Mouse (Mus musculus) heart, adult 11 months (tissue): ENCODE measurements around the gene Kcnn3.

Experiments
- DNase-seq: peaks from one replicate; pipeline ENCODE4 v3.0.0; 2022

Kcnn3 gene

GRCm38 (mm10) chr3:89519894-89520293 lies at the start of gene Kcnn3:
Gene Kcnn3 (plus strand): TSS chr3:89520164.
- DNase-seq: peak; percentile 99

- no peak for DNase-seq
These were observed 47.7 kb upstream of the Kcnn3 start for GRCm38 (mm10) chr3:89472280-89472679.

- no peak for DNase-seq
These were observed 46.1 kb upstream of the Kcnn3 start for GRCm38 (mm10) chr3:89473838-89474237.

GRCm38 (mm10) chr3:89479055-89479454 lies 40.9 kb upstream of the Kcnn3 start:
- DNase-seq: no peak

- no peak for DNase-seq
These were observed 38.5 kb upstream of the Kcnn3 start for GRCm38 (mm10) chr3:89481488-89481887.

- DNase-seq: no peak
These were observed 37.7 kb upstream of the Kcnn3 start for GRCm38 (mm10) chr3:89482249-89482648.

- peak; percentile 96 for DNase-seq
These were observed 35.0 kb upstream of the Kcnn3 start for GRCm38 (mm10) chr3:89484766-89485524.

- no peak for DNase-seq
These were observed 33.9 kb upstream of the Kcnn3 start for GRCm38 (mm10) chr3:89486111-89486510.

GRCm38 (mm10) chr3:89486916-89487702 lies 32.9 kb upstream of the Kcnn3 start:
- DNase-seq: peak; percentile 89

GRCm38 (mm10) chr3:89490790-89491189 lies 29.2 kb upstream of the Kcnn3 start:
- DNase-seq: no peak

GRCm38 (mm10) chr3:89491559-89491958 lies 28.4 kb upstream of the Kcnn3 start:
- no peak for DNase-seq

GRCm38 (mm10) chr3:89492701-89493151 lies 27.2 kb upstream of the Kcnn3 start:
- no peak for DNase-seq

- no peak for DNase-seq
These were observed 25.3 kb upstream of the Kcnn3 start for GRCm38 (mm10) chr3:89494630-89495029.

GRCm38 (mm10) chr3:89496366-89496765 lies 23.6 kb upstream of the Kcnn3 start:
- no peak for DNase-seq

- no peak for DNase-seq
These were observed 20.3 kb upstream of the Kcnn3 start for GRCm38 (mm10) chr3:89499696-89500095.

GRCm38 (mm10) chr3:89501486-89501885 lies 18.5 kb upstream of the Kcnn3 start:
- no peak for DNase-seq

GRCm38 (mm10) chr3:89502551-89502950 lies 17.4 kb upstream of the Kcnn3 start:
- DNase-seq: no peak

GRCm38 (mm10) chr3:89508041-89508440 lies 11.9 kb upstream of the Kcnn3 start:
- DNase-seq: no peak

- no peak for DNase-seq
These were observed 9.0 kb upstream of the Kcnn3 start for GRCm38 (mm10) chr3:89510979-89511378.

- DNase-seq: no peak
These were observed 8.6 kb upstream of the Kcnn3 start for GRCm38 (mm10) chr3:89511400-89511799.

- DNase-seq: no peak
These were observed 7.7 kb upstream of the Kcnn3 start for GRCm38 (mm10) chr3:89512225-89512624.

- DNase-seq: peak; percentile 91
These were observed 4.5 kb upstream of the Kcnn3 start for GRCm38 (mm10) chr3:89515444-89515843.

- DNase-seq: no peak
These were observed 3.6 kb upstream of the Kcnn3 start for GRCm38 (mm10) chr3:89516321-89516720.
